34 mouse cellular contexts compared by ENCODE assay signal in the genomic region with DNA sequence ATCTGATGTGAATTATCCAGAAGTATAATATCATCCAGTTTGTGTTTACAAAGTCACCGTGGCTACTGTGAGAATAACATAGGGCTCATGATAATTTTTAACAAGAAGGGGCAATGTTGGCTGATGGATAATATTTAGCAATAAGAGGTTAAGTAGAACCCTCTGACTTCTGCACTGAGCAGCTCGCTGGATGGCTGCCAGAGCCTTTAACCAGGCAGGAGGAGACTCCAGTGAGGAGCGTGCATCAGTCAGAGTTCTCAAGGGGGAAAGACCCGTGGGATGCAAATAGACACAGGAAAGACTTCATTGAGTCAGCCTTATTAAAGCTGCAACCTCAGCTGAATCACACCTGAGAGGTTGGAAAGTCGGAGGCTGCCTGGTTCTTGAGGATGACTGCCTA. TPM values are rescaled to one million over a fixed set of nuclear protein-coding genes. Genes with fewer than 3 reads are reported as not detected.
DNase-seq lines count a peak whose midpoint lies in the region; ATAC-seq and TF ChIP-seq lines count a peak whose summit lies in the region.
"Had no signal": no experiment of that assay in that cellular context is flagged by ENCODE, and none has a peak within 500 bp of the region (broad histone marks: within the 10 kb centered on the region; RNA-seq: fewer than 3 reads in every experiment).

No protein-coding gene starts in this region.

- ATAC-seq in kidney, embryonic 15.5 days (replicated peaks; ENCODE audit: low FRiP score) = no peak
- no peak for ATAC-seq in hindbrain, embryonic 11.5 days (ENCODE audit: low FRiP score)
- ATAC-seq: forebrain, embryonic 15.5 days; inflammation-experienced regulatory T-cells, adult 6 months; liver, embryonic 12.5 days; liver, postnatal 0 days; midbrain, embryonic 15.5 days had no signal

- 45% methylated on average over 5 of the region's 5 CpGs for WGBS in kidney, adult 2 months
- 72% methylated on average over 5 of the region's 5 CpGs for WGBS in kidney, embryonic 15.5 days
- 85% methylated on average over 5 of the region's 5 CpGs for WGBS in hindbrain, embryonic 11.5 days

- no peak for TF ChIP-seq CTCF in kidney, adult 2 months (conservative IDR thresholded peaks at IDR 0.05; ENCODE audit: insufficient read depth, insufficient read length, low read depth, low read length)

- H3K9ac ChIP-seq in kidney, embryonic 15.5 days = no peak overlapping the region
- no peak overlapping the region for H3K9ac ChIP-seq in hindbrain, embryonic 11.5 days (ENCODE audit: low read depth, low read length)
- H3K9ac ChIP-seq: embryonic facial prominence, embryonic 12.5 days; forebrain, embryonic 15.5 days; heart, embryonic 13.5 days; hindbrain, embryonic 15.5 days; liver, embryonic 12.5 days; liver, postnatal 0 days; midbrain, embryonic 15.5 days; neural tube, embryonic 12.5 days had no signal

- no peak overlapping the region for H3K4me2 ChIP-seq in kidney, embryonic 15.5 days
- no peak overlapping the region for H3K4me2 ChIP-seq in hindbrain, embryonic 11.5 days (replicated peaks; ENCODE audit: low read depth, low read length)
- H3K4me2 ChIP-seq: embryonic facial prominence, embryonic 12.5 days; forebrain, embryonic 15.5 days; heart, embryonic 13.5 days; hindbrain, embryonic 15.5 days; liver, embryonic 12.5 days; midbrain, embryonic 15.5 days; neural tube, embryonic 12.5 days had no signal

- H3K4me3 ChIP-seq in kidney, adult 2 months (ENCODE audit: insufficient read depth, low read depth, low read length) = no peak overlapping the region
- H3K4me3 ChIP-seq in kidney, embryonic 15.5 days (replicated peaks) = no peak overlapping the region
- no peak overlapping the region for H3K4me3 ChIP-seq in hindbrain, embryonic 11.5 days (ENCODE audit: low read depth, low read length)
- H3K4me3 ChIP-seq: embryonic facial prominence, embryonic 12.5 days; forebrain, embryonic 10.5 days; forebrain, embryonic 15.5 days; heart, adult 2 months; heart, embryonic 13.5 days; hindbrain, embryonic 15.5 days; liver, embryonic 12.5 days; midbrain, embryonic 15.5 days; myocyte; neural tube, embryonic 12.5 days had no signal

- no peaks in the 10 kb centered on the region for H3K36me3 ChIP-seq in kidney, adult 2 months (ENCODE audit: control insufficient read depth, insufficient read depth, low read length)
- no peaks in the 10 kb centered on the region for H3K36me3 ChIP-seq in kidney, embryonic 15.5 days
- no peaks in the 10 kb centered on the region for H3K36me3 ChIP-seq in hindbrain, embryonic 11.5 days (ENCODE audit: control insufficient read depth, insufficient read depth, low read length)
- H3K36me3 ChIP-seq: embryonic facial prominence, embryonic 12.5 days; forebrain, embryonic 10.5 days; forebrain, embryonic 15.5 days; G1E; heart, embryonic 13.5 days; hindbrain, embryonic 15.5 days; liver, embryonic 12.5 days; midbrain, embryonic 15.5 days; neural tube, embryonic 12.5 days had no signal

- no peak overlapping the region for H3K27ac ChIP-seq in kidney, adult 2 months (ENCODE audit: insufficient read depth, low read depth, low read length)
- H3K27ac ChIP-seq in kidney, embryonic 15.5 days = no peak overlapping the region
- H3K27ac ChIP-seq in hindbrain, embryonic 11.5 days (ENCODE audit: low read depth, low read length) = no peak overlapping the region
- H3K27ac ChIP-seq: embryonic facial prominence, embryonic 12.5 days; forebrain, embryonic 10.5 days; forebrain, embryonic 15.5 days; heart, adult 2 months; heart, embryonic 13.5 days; hindbrain, embryonic 15.5 days; liver, embryonic 12.5 days; macrophage; midbrain, embryonic 15.5 days; neural tube, embryonic 12.5 days; stomach, postnatal 0 days had no signal

- no peak for TF ChIP-seq POLR2A in kidney, adult 2 months (IDR thresholded peaks at IDR 0.05; ENCODE audit: low read depth, low read length)

- H3K27me3 ChIP-seq in kidney, adult 2 months (replicated peaks; ENCODE audit: control insufficient read depth, insufficient read depth, low read length) = no peaks in the 10 kb centered on the region
- H3K27me3 ChIP-seq in kidney, embryonic 15.5 days = no peaks in the 10 kb centered on the region
- H3K27me3 ChIP-seq in hindbrain, embryonic 11.5 days (ENCODE audit: control insufficient read depth, insufficient read depth, low read length) = no peaks in the 10 kb centered on the region
- H3K27me3 ChIP-seq: embryonic facial prominence, embryonic 12.5 days; forebrain, embryonic 15.5 days; heart, embryonic 13.5 days; hindbrain, embryonic 15.5 days; liver, embryonic 12.5 days; midbrain, embryonic 15.5 days; neural tube, embryonic 12.5 days had no signal

- H3K4me1 ChIP-seq in kidney, adult 2 months (ENCODE audit: control insufficient read depth, insufficient read depth, low read length) = no peaks in the 10 kb centered on the region
- no peaks in the 10 kb centered on the region for H3K4me1 ChIP-seq in kidney, embryonic 15.5 days
- H3K4me1 ChIP-seq in hindbrain, embryonic 11.5 days (replicated peaks; ENCODE audit: control insufficient read depth, insufficient read depth, low read length) = no peaks in the 10 kb centered on the region
- H3K4me1 ChIP-seq: embryonic facial prominence, embryonic 12.5 days; forebrain, embryonic 15.5 days; heart, embryonic 13.5 days; hindbrain, embryonic 15.5 days; liver, embryonic 12.5 days; midbrain, embryonic 15.5 days; neural tube, embryonic 12.5 days had no signal

- peak; percentile 13 to 16 for DNase-seq in cerebellum, postnatal 10 days
- DNase-seq in cerebellum, postnatal 36 days = no peak
- peak; percentile 69 for DNase-seq in kidney, adult 2 months
- DNase-seq in brain, adult 2 months (ENCODE audit: low read depth, low spot score) = peak; percentile 6
- DNase-seq in kidney, postnatal 10 days = peak; percentile 61
- no peak for DNase-seq in hindbrain, embryonic 11.5 days (ENCODE audit: low spot score)
- DNase-seq in embryo, embryonic 10.5 days (ENCODE audit: low spot score) = no peak
- DNase-seq: adrenal gland, adult 8-10 months; cerebellum, adult 18-20 months; heart, adult 2 months; heart, postnatal 10 days; layer of hippocampus, adult 9-11 months; liver, postnatal 0 days; lung, postnatal 10 days; right cerebral cortex, adult 18-20 months; spleen, adult 18-20 months; thymus, adult 18-20 months; thymus, postnatal 36 days had no signal

- no peaks in the 10 kb centered on the region for H3K9me3 ChIP-seq in kidney, embryonic 15.5 days (replicated peaks)
- no peaks in the 10 kb centered on the region for H3K9me3 ChIP-seq in hindbrain, embryonic 11.5 days (ENCODE audit: control insufficient read depth, low read length)
- H3K9me3 ChIP-seq: embryonic facial prominence, embryonic 12.5 days; forebrain, embryonic 10.5 days; forebrain, embryonic 15.5 days; G1E; heart, embryonic 13.5 days; hindbrain, embryonic 15.5 days; liver, embryonic 12.5 days; midbrain, embryonic 15.5 days; neural tube, embryonic 12.5 days had no signal

RNA-seq across cellular contexts. Expression of gene Gm5416, which starts 6.4 kb away (rescaled TPM):
- not detected in 2 replicates for polyA plus RNA-seq in kidney, adult 2 months (2012; rRNA removed)
- polyA plus RNA-seq in kidney, embryonic 15.5 days (2015; fragmentation: Nextera tagmentation; extraction: Ambion mirVana) = not detected in 2 replicates
- not detected in 2 replicates for polyA plus RNA-seq in hindbrain, embryonic 11.5 days (2014; fragmentation: Nextera tagmentation; extraction: Ambion mirVana)
- polyA plus RNA-seq: embryonic facial prominence, embryonic 12.5 days; forebrain, embryonic 10.5 days; forebrain, embryonic 15.5 days; frontal cortex, adult 2 months; G1E; heart, adult 2 months; heart, embryonic 13.5 days; hindbrain, embryonic 15.5 days; inflammation-experienced regulatory T-cells, adult 6 months; limb, embryonic 14.5 days; macrophage; midbrain, embryonic 15.5 days; myocyte; neural tube, embryonic 12.5 days had no signal

RNA-seq across cellular contexts. Expression of gene 2010005H15Rik, which starts 17.4 kb away (rescaled TPM):
- 0.50 TPM in 1 of 2 replicates, not detected in the other for polyA plus RNA-seq in kidney, adult 2 months (2012; rRNA removed)
- not detected in 2 replicates for polyA plus RNA-seq in kidney, embryonic 15.5 days (2015; fragmentation: Nextera tagmentation; extraction: Ambion mirVana)
- polyA plus RNA-seq in hindbrain, embryonic 11.5 days (2014; fragmentation: Nextera tagmentation; extraction: Ambion mirVana) = 0.28 TPM in 1 of 2 replicates, not detected in the other
- polyA plus RNA-seq: embryonic facial prominence, embryonic 12.5 days; forebrain, embryonic 10.5 days; forebrain, embryonic 15.5 days; frontal cortex, adult 2 months; G1E; heart, adult 2 months; hindbrain, embryonic 15.5 days; macrophage; midbrain, embryonic 15.5 days; myocyte; neural tube, embryonic 12.5 days had no signal

RNA-seq across cellular contexts. Expression of gene Gm5483, which starts 19.8 kb away (rescaled TPM):
- not detected in 2 replicates for polyA plus RNA-seq in kidney, adult 2 months (2012; rRNA removed)
- 2.4 and 4.9 TPM in 2 replicates for polyA plus RNA-seq in kidney, embryonic 15.5 days (2015; fragmentation: Nextera tagmentation; extraction: Ambion mirVana)
- polyA plus RNA-seq in hindbrain, embryonic 11.5 days (2014; fragmentation: Nextera tagmentation; extraction: Ambion mirVana) = 1.7 TPM in 1 of 2 replicates, not detected in the other
- polyA plus RNA-seq: forebrain, embryonic 10.5 days; frontal cortex, adult 2 months; G1E; heart, adult 2 months; inflammation-experienced regulatory T-cells, adult 6 months; macrophage; myocyte had no signal

RNA-seq across cellular contexts. Expression of gene Stfa2l1, which starts 47.2 kb away (rescaled TPM):
- polyA plus RNA-seq in kidney, adult 2 months (2012; rRNA removed) = not detected in 2 replicates
- polyA plus RNA-seq in kidney, embryonic 15.5 days (2015; fragmentation: Nextera tagmentation; extraction: Ambion mirVana) = 1.2 and 1.9 TPM in 2 replicates
- not detected in 2 replicates for polyA plus RNA-seq in hindbrain, embryonic 11.5 days (2014; fragmentation: Nextera tagmentation; extraction: Ambion mirVana)
- polyA plus RNA-seq: embryonic facial prominence, embryonic 12.5 days; forebrain, embryonic 10.5 days; forebrain, embryonic 15.5 days; frontal cortex, adult 2 months; G1E; heart, adult 2 months; heart, embryonic 13.5 days; hindbrain, embryonic 15.5 days; inflammation-experienced regulatory T-cells, adult 6 months; midbrain, embryonic 15.5 days; myocyte had no signal

Comparison
In these comparisons a context has a peak if more than half of its experiments do, and no peak if none do; other contexts are left out.
1. DNase-seq: peak in cerebellum, postnatal 10 days (2 of 2), kidney, adult 2 months (single experiment), brain, adult 2 months (single experiment) and kidney, postnatal 10 days (single experiment); none in cerebellum, postnatal 36 days (0 of 2), hindbrain, embryonic 11.5 days (single experiment) and embryo, embryonic 10.5 days (single experiment).